Mouse (Mus musculus): ENCODE data around the gene Prps1.

DNA sequence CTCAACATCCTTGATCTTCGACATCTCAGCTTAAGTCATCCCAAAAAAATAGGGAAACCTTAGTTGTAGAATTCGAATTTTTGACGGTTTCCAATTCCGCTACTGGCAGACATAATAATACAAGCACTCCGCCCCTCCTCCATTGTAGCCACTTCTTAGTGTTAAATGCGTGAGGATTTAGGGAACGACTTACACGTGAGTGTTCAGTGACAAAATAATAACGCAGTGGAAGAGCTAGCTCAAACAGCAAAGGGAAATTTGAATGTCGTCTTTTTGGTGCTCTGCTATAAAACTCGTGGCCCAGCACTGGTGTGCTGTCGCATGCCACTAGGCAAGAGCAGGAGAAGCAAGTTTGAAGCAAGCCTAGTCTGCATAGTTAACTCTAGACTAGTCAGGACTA, 1.1 kb downstream of the Prps1 start:
- TF ChIP-seq POLR2A (IDR thresholded peaks at IDR 0.05; ENCODE audit: insufficient read depth, low read depth, low read length) = no peak
- TF ChIP-seq CTCF (IDR thresholded peaks at IDR 0.05; ENCODE audit: insufficient read depth, low read depth, low read length) = no peak
